8 mouse cellular contexts compared by ENCODE assay signal in the genomic region with DNA sequence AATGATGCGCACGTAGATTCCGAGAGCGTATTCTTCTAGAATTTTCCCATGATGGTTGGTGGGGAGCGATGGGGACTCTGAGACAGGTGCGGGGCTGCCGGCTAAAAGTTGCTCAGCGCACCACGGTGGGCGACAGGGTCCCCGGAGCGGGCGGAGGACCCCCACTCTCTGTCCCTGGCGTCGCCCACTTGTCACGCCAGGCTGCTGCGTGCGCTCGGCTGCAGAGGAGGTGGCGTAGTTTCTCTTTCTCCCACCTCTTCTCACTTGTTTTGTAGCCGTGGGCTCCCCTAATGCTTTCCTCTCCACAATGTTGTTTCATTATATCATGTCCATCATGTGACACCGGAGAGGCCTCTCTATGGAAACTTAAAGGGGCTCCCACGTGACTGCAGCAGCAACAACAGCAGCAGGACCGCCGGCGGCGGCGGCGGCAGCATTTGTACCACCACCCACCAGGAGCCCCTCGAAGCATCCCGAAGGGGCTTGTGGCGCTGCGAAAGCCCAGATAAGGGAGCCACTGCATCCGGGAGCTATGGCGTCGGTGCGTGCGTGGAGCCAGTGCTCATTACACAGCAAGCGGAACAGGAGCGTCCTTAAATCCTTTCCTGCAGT.
A peak's percentile ranks its signal among the peaks of the same experiment; 100 is the strongest.
DNase-seq lines count a peak whose midpoint lies in the region; ATAC-seq and TF ChIP-seq lines count a peak whose summit lies in the region.

No protein-coding gene starts in this region.

- DNase-seq in adrenal gland, postnatal 25 days: peak; percentile 57
- peak; percentile 32 for DNase-seq in kidney, postnatal 0 days (ENCODE audit: low spot score)
- no peak for DNase-seq in liver, embryonic 13.5 days
- peak; percentile 93 for DNase-seq in naive thymus-derived CD4-positive, alpha-beta T cell, adult 2 months (ENCODE audit: low read depth)
- peak; percentile 48 for DNase-seq in thymus, adult 2 months

- H3K9me3 ChIP-seq in heart, embryonic 14.5 days (ENCODE audit: control insufficient read depth, low read length): no peaks in the 10 kb centered on the region
- no peaks in the 10 kb centered on the region for H3K9me3 ChIP-seq in kidney, postnatal 0 days (replicated peaks; ENCODE audit: low read length)
- H3K9me3 ChIP-seq in liver, embryonic 13.5 days (replicated peaks): no peaks in the 10 kb centered on the region

- H3K4me2 ChIP-seq in heart, embryonic 14.5 days (ENCODE audit: low read length): peak overlapping the region; percentile 99
- peak overlapping the region; percentile 95 for H3K4me2 ChIP-seq in kidney, postnatal 0 days (ENCODE audit: low read length)
- H3K4me2 ChIP-seq in liver, embryonic 13.5 days: peak overlapping the region; percentile 93

- H3K4me1 ChIP-seq in embryonic fibroblast, embryonic 13.5 days (ENCODE audit: control insufficient read depth, insufficient read depth, low read length): 0 out of 2 replicates have a peak, but pooled peaks cover 4% of the 10 kb centered on the region
- peaks cover 5 to 15% of the 10 kb centered on the region in 2 experiments; a peak in 3 of 4 replicates for H3K4me1 ChIP-seq in heart, embryonic 14.5 days (ENCODE audit: control insufficient read depth in 2 of 2, insufficient read depth in 2 of 2, low read length in 2 of 2)
- H3K4me1 ChIP-seq in kidney, postnatal 0 days (replicated peaks; ENCODE audit: insufficient read depth, low read length): peaks cover 18% of the 10 kb centered on the region; the same call in 1 of the 2 replicates
- H3K4me1 ChIP-seq in liver, embryonic 13.5 days (replicated peaks): peaks cover 35% of the 10 kb centered on the region
- H3K4me1 ChIP-seq in thymus, adult 2 months (replicated peaks; ENCODE audit: control insufficient read depth, insufficient read depth, low read length): peaks cover 21% of the 10 kb centered on the region

- peaks cover 32% of the 10 kb centered on the region for H3K27me3 ChIP-seq in heart, embryonic 14.5 days (ENCODE audit: control insufficient read depth, insufficient read depth, low read length)
- H3K27me3 ChIP-seq in kidney, postnatal 0 days (ENCODE audit: insufficient read depth, low read length): peaks cover 36% of the 10 kb centered on the region
- H3K27me3 ChIP-seq in liver, embryonic 13.5 days: peaks cover 96% of the 10 kb centered on the region
- H3K27me3 ChIP-seq in thymus, adult 2 months (ENCODE audit: control insufficient read depth, insufficient read depth, low read length): peaks cover 5% of the 10 kb centered on the region; the same call in 1 of the 2 replicates

- peak overlapping the region; percentile 84 for H3K4me3 ChIP-seq in embryonic fibroblast, embryonic 13.5 days (ENCODE audit: insufficient read depth, low read length)
- H3K4me3 ChIP-seq in heart, embryonic 14.5 days (ENCODE audit: control insufficient read depth in 1 of 2, insufficient read depth in 1 of 2, low read depth in 1 of 2, low read length in 2 of 2): peak overlapping the region; percentile 64 to 71
- peak overlapping the region; percentile 61 for H3K4me3 ChIP-seq in kidney, postnatal 0 days (replicated peaks; ENCODE audit: low read depth, low read length)
- peak overlapping the region; percentile 66 for H3K4me3 ChIP-seq in liver, embryonic 13.5 days (replicated peaks)
- H3K4me3 ChIP-seq in thymus, adult 2 months (ENCODE audit: control insufficient read depth, insufficient read depth, low read length): peak overlapping the region; percentile 57

- peak overlapping the region; percentile 64 for H3K9ac ChIP-seq in heart, embryonic 14.5 days (ENCODE audit: low read length)
- peak overlapping the region; percentile 50 for H3K9ac ChIP-seq in kidney, postnatal 0 days (ENCODE audit: low read depth, low read length)
- 0 out of 2 replicates have a peak overlapping the region, but pooled peaks have one; percentile 13 for H3K9ac ChIP-seq in liver, embryonic 13.5 days

- H3K27ac ChIP-seq in embryonic fibroblast, embryonic 13.5 days (ENCODE audit: insufficient read depth, low read length): peak overlapping the region; percentile 62
- 0 out of 4 replicates have a peak overlapping the region, but pooled peaks of 1 of the 2 experiments have one; percentile 1 for H3K27ac ChIP-seq in heart, embryonic 14.5 days (replicated peaks in 1 of 2; ENCODE audit: control insufficient read depth in 1 of 2, insufficient read depth in 1 of 2, low read depth in 2 of 2, low read length in 2 of 2)
- H3K27ac ChIP-seq in kidney, postnatal 0 days: no peak overlapping the region
- no peak overlapping the region for H3K27ac ChIP-seq in liver, embryonic 13.5 days
- peak overlapping the region; percentile 19 for H3K27ac ChIP-seq in thymus, adult 2 months (ENCODE audit: control insufficient read depth, insufficient read depth, low read length)

- WGBS in heart, embryonic 14.5 days: under 1% methylated on average over 40 of the region's 40 CpGs
- 1% methylated on average over 40 of the region's 40 CpGs for WGBS in kidney, postnatal 0 days
- WGBS in liver, embryonic 13.5 days (ENCODE audit: insufficient replicate concordance): under 1% methylated on average over 40 of the region's 40 CpGs
- WGBS in thymus, adult 2 months: 1% methylated on average over 40 of the region's 40 CpGs

- peak; percentile 40 for ATAC-seq in CD4-positive, CD25-positive, alpha-beta regulatory T cell, adult 4 months
- no peak for ATAC-seq in heart, embryonic 14.5 days (ENCODE audit: insufficient number of reproducible peaks, insufficient read depth, low FRiP score, low read depth)
- ATAC-seq in kidney, postnatal 0 days (replicated peaks; ENCODE audit: low FRiP score, low read depth): no peak
- no peak for ATAC-seq in liver, embryonic 13.5 days (ENCODE audit: low read depth)

- TF ChIP-seq CTCF in embryonic fibroblast, embryonic 13.5 days (IDR thresholded peaks at IDR 0.05; ENCODE audit: borderline replicate concordance, insufficient read depth, low read length): no peak
- TF ChIP-seq CTCF in kidney, postnatal 0 days (IDR thresholded peaks at IDR 0.05; ENCODE audit: low read depth): no peak
- no peak for TF ChIP-seq CTCF in thymus, adult 2 months (IDR thresholded peaks at IDR 0.05; ENCODE audit: borderline replicate concordance, control insufficient read depth, extremely low read depth, insufficient read depth, low read length, poor library complexity)

- TF ChIP-seq POLR2A in embryonic fibroblast, embryonic 13.5 days (IDR thresholded peaks at IDR 0.05; ENCODE audit: low read depth, low read length): peak; percentile 13; the same call in 1 of the 2 replicates
- TF ChIP-seq POLR2A in thymus, adult 2 months (IDR thresholded peaks at IDR 0.05; ENCODE audit: control insufficient read depth, extremely low read depth, insufficient read depth, low read length, poor library complexity): no peak

- H3K36me3 ChIP-seq in heart, embryonic 14.5 days (ENCODE audit: control insufficient read depth, insufficient read depth, low read length): no peaks in the 10 kb centered on the region
- H3K36me3 ChIP-seq in kidney, postnatal 0 days (ENCODE audit: insufficient read depth, low read length): no peaks in the 10 kb centered on the region
- H3K36me3 ChIP-seq in liver, embryonic 13.5 days: no peaks in the 10 kb centered on the region
- H3K36me3 ChIP-seq in thymus, adult 2 months (ENCODE audit: control insufficient read depth, insufficient read depth, low read length): no peaks in the 10 kb centered on the region

Comparison
In these comparisons a context has a peak if more than half of its experiments do, and no peak if none do; other contexts are left out.
1. H3K27ac ChIP-seq: peak in embryonic fibroblast, embryonic 13.5 days (single experiment) and thymus, adult 2 months (single experiment); none in kidney, postnatal 0 days (single experiment) and liver, embryonic 13.5 days (single experiment).
2. H3K9ac ChIP-seq: peak in every context shown above with its lines; median percentile 64 in heart, embryonic 14.5 days; 50 in kidney, postnatal 0 days; 13 in liver, embryonic 13.5 days.
3. Peak in every context shown above with its lines, with median percentiles within 50 percentile points of each other: H3K4me3 ChIP-seq and H3K4me2 ChIP-seq.